Mouse (Mus musculus) thymus, postnatal 4 days (tissue): ENCODE measurements around the gene Sox2.

Experiments used
- DNase-seq: peaks from one replicate; pipeline ENCODE4 v3.0.0; 2021

The Sox2 gene

DNA sequence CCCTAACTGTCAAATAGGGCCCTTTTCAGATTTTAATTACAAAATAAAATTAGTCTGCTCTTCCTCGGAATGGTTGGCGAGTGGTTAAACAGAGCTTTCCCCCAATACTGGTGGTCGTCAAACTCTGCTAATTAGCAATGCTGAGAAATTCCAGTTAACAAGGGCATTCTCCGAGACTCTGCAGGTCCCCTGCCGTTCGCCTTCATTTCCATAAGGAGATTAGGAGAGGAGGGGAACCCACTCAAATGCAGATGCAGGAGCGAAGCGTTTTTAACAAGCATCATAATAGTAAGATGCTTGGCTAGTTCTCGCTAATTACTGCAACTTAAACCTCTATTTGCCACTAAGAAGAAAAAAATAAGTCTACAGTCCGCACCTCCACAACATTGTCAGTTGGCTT lies 4.0 kb upstream of the Sox2 start:
- DNase-seq = no peak

- peak; percentile 85 for DNase-seq
Observed at GRCm38 (mm10) chr3:34647688-34648087, 2.5 kb upstream of the Sox2 start.

DNA sequence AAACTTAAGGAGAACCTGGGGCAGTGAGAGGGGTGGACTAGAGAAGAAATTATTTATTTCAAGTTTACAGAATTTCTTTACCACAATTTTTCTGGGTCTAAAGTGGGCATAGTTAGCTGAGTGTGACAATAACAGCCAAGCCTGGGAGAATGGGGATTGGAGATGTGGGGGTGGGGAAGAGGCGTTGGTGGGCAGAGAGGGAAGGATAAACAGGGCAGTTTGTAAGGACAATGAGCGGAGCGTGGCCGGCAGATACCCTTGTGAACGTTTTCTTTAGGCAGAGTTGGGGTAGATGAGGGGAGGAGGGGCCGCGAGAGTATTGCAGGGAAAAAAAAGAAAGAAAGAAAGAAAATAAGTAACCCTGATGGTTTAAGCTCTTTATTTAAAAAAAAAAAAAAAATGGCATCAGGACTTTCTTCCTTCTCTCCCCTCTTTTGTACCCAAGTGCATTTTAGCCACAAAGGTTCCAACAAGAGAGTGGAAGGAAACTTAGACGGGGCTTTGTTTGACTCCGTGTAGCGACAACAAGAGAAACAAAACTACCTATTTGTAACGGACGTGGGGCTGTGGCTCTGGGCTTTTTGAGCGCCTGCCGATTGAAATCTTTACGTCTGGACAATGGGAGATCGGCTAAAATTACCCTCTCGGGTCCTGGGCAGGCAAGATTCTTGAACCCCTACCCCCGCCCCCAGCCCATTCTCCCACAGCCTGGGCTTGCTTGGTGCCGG lies 1.9 kb upstream of the Sox2 start:
- DNase-seq = no peak

GRCm38 (mm10) chr3:34648833-34649719 lies 1.1 kb upstream of the Sox2 start:
- DNase-seq = no peak

DNA sequence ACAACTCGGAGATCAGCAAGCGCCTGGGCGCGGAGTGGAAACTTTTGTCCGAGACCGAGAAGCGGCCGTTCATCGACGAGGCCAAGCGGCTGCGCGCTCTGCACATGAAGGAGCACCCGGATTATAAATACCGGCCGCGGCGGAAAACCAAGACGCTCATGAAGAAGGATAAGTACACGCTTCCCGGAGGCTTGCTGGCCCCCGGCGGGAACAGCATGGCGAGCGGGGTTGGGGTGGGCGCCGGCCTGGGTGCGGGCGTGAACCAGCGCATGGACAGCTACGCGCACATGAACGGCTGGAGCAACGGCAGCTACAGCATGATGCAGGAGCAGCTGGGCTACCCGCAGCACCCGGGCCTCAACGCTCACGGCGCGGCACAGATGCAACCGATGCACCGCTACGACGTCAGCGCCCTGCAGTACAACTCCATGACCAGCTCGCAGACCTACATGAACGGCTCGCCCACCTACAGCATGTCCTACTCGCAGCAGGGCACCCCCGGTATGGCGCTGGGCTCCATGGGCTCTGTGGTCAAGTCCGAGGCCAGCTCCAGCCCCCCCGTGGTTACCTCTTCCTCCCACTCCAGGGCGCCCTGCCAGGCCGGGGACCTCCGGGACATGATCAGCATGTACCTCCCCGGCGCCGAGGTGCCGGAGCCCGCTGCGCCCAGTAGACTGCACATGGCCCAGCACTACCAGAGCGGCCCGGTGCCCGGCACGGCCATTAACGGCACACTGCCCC lies 586 bp downstream of the Sox2 start:
- no peak for DNase-seq

GRCm38 (mm10) chr3:34651486-34652170 lies 1.4 kb downstream of the Sox2 start:
- no peak for DNase-seq

- no peak for DNase-seq
Observed at GRCm38 (mm10) chr3:34652616-34653015, 2.4 kb downstream of the Sox2 start.

DNA sequence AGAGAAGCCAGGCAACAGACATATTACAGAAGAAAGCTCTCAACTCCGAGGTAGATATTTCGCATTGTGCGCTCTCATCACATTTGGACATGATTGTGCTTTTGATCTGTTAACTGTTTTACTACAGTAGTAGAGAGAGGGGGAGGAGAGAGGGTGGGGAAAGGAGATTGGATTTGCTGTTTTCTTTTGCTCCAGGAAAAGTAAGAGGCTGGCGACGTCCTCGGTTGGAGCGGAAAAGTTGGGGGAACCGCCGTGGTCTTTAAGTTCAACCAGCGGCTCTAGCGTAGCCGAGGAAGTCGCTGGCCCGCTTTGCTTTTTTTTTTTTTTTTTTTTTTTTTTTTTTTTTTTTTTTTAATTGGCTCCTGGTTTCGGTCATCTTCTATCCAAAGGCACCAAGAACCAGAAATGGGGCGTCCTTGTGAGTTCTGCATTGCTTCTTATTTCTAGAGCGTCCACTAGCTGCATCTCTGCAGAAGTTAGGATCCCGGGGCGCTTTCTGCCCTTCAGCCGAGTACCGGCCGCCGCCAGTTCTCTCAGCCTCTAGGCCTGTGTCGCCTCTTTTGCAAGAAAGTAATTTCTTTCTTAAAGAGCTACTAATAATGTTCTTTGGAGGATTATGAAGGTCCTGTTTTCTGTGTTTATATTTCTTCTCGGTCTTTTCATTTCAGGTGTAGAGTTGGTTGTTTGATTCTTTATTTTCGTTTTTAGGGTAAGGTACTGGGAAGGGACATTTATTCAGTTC lies 3.2 kb downstream of the Sox2 start:
- DNase-seq = no peak

- DNase-seq = no peak
Observed at GRCm38 (mm10) chr3:34653977-34654500, 3.8 kb downstream of the Sox2 start.

DNA sequence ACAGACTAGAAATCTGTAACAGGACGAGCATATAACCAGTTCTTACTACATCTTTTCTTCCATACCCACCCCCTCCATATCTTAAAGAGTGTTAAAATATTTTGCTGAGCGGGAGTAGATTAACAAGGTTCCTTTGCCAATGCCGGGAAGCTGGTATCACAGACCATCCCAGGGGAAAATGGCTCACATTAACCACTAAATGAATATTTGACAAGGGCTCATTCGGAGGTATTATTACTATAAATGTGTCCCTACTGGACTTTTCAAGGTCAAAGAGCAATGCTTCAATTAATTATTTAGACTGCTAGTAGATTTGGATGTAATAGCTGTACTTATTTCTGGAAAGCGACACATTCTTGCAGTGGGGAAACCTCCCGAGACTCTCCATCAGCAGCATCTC lies 4.6 kb downstream of the Sox2 start:
- no peak for DNase-seq

GRCm38 (mm10) chr3:34655311-34656075 lies 5.3 kb downstream of the Sox2 start:
- DNase-seq = no peak

DNA sequence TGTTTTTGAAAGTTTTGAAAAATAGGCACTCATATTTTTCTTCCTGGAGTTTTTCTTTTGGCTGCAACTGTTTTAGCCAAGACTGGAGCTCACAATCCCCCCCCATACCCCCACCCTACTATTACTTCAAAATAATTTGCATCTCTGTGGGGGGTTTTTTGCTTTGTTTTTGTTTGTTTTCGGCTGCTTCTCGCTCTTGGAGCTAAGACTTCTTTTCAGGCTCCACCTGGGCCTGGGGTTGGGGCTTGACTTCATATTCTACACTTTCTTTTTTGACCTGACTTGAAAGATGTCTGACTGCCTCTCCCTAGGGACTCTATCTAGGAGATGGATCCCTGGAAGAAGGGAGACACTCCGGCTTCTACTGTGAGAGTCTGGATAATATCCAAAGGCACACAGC lies 5.9 kb downstream of the Sox2 start:
- no peak for DNase-seq

DNA sequence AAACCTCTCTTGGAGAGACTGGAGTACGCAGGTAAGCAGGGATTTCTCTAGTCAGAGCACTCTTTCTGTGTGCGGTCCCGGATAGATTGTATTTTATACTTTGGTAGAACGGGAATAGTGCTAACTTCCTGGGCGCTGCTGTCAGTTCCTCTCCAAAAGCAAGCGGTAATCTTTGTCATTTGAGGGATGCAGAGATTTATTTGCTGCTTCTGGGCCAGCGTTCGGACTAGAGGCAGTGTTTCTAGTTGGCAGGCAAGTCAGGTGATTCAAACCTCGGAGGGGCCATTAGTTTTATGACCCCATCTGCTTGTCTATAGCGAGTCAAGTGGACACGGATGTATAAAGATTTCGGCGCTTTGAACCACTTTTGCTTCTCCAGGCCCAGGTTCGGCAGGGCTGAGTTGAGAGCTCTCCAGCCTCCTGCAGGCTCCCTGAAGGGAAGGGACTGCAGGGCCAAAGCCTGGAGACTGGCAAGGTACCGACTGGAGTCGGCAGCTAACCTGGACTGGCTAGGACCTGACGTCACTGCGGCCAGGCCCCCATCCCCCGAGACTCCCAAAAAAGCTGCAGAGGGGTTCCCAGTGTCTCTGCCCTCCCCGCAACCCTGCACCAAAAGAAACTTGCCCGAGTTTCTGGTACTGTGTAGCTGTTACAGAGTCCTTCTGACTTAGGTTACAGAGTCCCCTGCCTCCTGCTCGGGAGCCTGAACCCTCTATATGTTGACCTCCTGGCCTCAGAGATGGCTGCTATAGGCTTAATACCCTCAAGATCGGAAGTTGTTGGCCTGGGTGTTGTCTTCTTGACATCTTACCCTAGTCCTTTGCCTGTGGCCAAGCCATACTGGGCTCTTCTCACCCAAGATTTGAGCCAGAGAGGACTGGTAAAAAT lies 6.9 kb downstream of the Sox2 start:
- no peak for DNase-seq

- DNase-seq = no peak
Observed at GRCm38 (mm10) chr3:34657701-34658090, 7.5 kb downstream of the Sox2 start.

DNA sequence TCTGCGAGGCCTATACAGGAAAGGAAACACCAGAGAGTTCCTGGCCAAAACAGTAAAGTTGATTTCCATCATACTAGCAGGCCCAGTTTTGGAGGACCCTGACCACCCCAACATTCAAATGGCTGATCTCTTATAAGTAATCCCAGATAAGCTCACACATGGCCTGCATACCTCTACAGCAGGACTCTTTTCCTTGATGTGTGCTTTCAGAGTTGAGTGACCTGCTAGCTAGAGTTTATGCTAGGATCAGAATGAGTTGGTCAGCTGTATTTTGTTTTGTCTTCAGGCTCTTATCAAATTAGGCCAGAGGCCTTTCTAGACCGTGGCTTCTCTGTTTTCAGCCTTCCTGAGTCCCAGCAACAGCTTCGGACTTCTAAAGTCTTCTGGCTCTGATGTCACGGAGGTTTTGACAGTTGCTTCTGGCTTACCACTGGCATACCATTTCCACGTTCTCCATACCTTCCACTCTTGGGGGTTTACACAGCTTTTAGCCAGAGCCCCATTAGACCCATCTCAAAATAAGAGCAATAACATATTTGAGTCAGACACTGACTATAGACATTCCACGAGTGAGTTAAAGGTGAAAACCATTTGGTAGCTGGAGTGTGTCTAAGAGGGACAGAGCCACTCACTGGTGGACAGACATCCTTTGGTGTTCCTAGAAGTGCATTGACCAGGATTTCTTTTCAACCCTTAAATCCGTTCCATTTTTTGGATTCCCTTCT lies 8.2 kb downstream of the Sox2 start:
- DNase-seq = no peak

- DNase-seq = no peak
Observed at GRCm38 (mm10) chr3:34658966-34659535, 8.8 kb downstream of the Sox2 start.

- DNase-seq = no peak
Observed at GRCm38 (mm10) chr3:34659861-34660260, 9.7 kb downstream of the Sox2 start.

GRCm38 (mm10) chr3:34660542-34661290 lies 10.5 kb downstream of the Sox2 start:
- DNase-seq = no peak
